Mouse (Mus musculus) cerebellum, postnatal 4 days (tissue): ENCODE results near the gene Sel1l3.

Experiments
- DNase-seq, 2 experiments: peaks; one replicate each; pipeline ENCODE4 v3.0.0; 2022; ENCODE audit warnings: low spot score in 2 of 2, mixed read lengths in 1 of 2

Sel1l3 gene

GRCm38 (mm10) chr5:53213711-53214352 lies at the start of gene Sel1l3:
TSS of gene Sel1l3 (minus strand) at chr5:53213927.
- DNase-seq, result peak in 1 of 2 experiments; percentile 51

GRCm38 (mm10) chr5:53261999-53262398 lies 48.3 kb upstream of the Sel1l3 start:
- no peak for DNase-seq

GRCm38 (mm10) chr5:53259894-53260293 lies 46.2 kb upstream of the Sel1l3 start:
- no peak for DNase-seq

GRCm38 (mm10) chr5:53258038-53258786 lies 44.5 kb upstream of the Sel1l3 start:
- no peak for DNase-seq

GRCm38 (mm10) chr5:53254821-53255220 lies 41.1 kb upstream of the Sel1l3 start:
- DNase-seq, result no peak

- DNase-seq, result no peak
Observed at GRCm38 (mm10) chr5:53254154-53254553, 40.4 kb upstream of the Sel1l3 start.

- no peak for DNase-seq
Observed at GRCm38 (mm10) chr5:53249431-53250061, 35.8 kb upstream of the Sel1l3 start.

- no peak for DNase-seq
Observed at GRCm38 (mm10) chr5:53248499-53248898, 34.8 kb upstream of the Sel1l3 start.

- peak in 1 of 2 experiments; percentile 22 for DNase-seq
Observed at GRCm38 (mm10) chr5:53243933-53244332, 30.2 kb upstream of the Sel1l3 start.

GRCm38 (mm10) chr5:53242865-53243499 lies 29.3 kb upstream of the Sel1l3 start:
- DNase-seq, result no peak

GRCm38 (mm10) chr5:53241963-53242362 lies 28.2 kb upstream of the Sel1l3 start:
- DNase-seq, result no peak

GRCm38 (mm10) chr5:53241109-53241508 lies 27.4 kb upstream of the Sel1l3 start:
- DNase-seq, result no peak

GRCm38 (mm10) chr5:53239831-53240440 lies 26.2 kb upstream of the Sel1l3 start:
- no peak for DNase-seq

GRCm38 (mm10) chr5:53239189-53239588 lies 25.5 kb upstream of the Sel1l3 start:
- DNase-seq, result no peak

GRCm38 (mm10) chr5:53238761-53239160 lies 25.0 kb upstream of the Sel1l3 start:
- no peak for DNase-seq

GRCm38 (mm10) chr5:53236749-53237148 lies 23.0 kb upstream of the Sel1l3 start:
- DNase-seq, result no peak

- no peak for DNase-seq
Observed at GRCm38 (mm10) chr5:53236136-53236535, 22.4 kb upstream of the Sel1l3 start.

- DNase-seq, result no peak
Observed at GRCm38 (mm10) chr5:53235551-53235950, 21.8 kb upstream of the Sel1l3 start.

- no peak for DNase-seq
Observed at GRCm38 (mm10) chr5:53230560-53230959, 16.8 kb upstream of the Sel1l3 start.

- no peak for DNase-seq
Observed at GRCm38 (mm10) chr5:53225434-53225833, 11.7 kb upstream of the Sel1l3 start.

- DNase-seq, result no peak
Observed at GRCm38 (mm10) chr5:53214801-53215200, 1.1 kb upstream of the Sel1l3 start.

- no peak for DNase-seq
Observed at GRCm38 (mm10) chr5:53214362-53214761, 635 bp upstream of the Sel1l3 start.
